Mouse (Mus musculus) G1E (cell line): ENCODE data around the gene Slc25a21.

ENCODE experiments used
- CTCF ChIP-seq: IDR thresholded peaks from 2 replicates; pipeline ENCODE4 v1.5.1; 2012; ENCODE audit warnings: low read depth, low read length, inconsistent platforms, mixed read lengths
- TAL1 ChIP-seq: conservative IDR thresholded peaks from 2 replicates; pipeline ENCODE4 v1.6.1; 2012; ENCODE audit warnings: low read depth, low read length, inconsistent platforms, mixed read lengths

DNA sequence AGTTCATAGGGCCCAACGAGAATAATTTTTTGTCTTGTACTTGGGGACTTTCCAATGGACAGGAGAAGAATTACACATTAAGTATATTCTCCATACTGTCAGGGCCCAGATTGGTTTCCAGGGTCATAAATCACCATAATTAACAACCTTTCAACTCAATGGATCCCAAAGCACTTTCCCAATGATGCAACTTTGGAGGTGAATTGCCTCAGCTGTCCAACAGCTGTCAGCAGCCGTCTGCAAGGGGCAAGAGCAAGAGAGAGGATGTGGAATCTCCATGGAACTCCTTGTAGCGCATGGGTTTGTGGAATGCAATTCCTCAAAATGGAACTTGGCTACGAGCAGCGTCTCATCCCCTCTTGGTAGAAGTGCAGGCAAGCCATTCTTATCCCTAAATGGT lies 302.3 kb downstream of the Slc25a21 start:
- TF ChIP-seq TAL1 (no peak), CTCF (no peak)
